Mouse (Mus musculus): ENCODE results near the gene Dennd1a.

Dennd1a gene

GRCm38 (mm10) chr2:38286733-38287551 is at the start of gene Dennd1a:
TSS of gene Dennd1a (minus strand) at chr2:38287390.
- DNase-seq (ENCODE audit: low read depth, low spot score): peak; percentile 67

- no peak for DNase-seq (ENCODE audit: low read depth, low spot score)
Observed at GRCm38 (mm10) chr2:38336606-38337005, 49.4 kb upstream of the Dennd1a start.

- DNase-seq (ENCODE audit: low read depth, low spot score): no peak
Observed at GRCm38 (mm10) chr2:38333586-38334119, 46.5 kb upstream of the Dennd1a start.

GRCm38 (mm10) chr2:38326671-38327070 is 39.5 kb upstream of the Dennd1a start:
- DNase-seq (ENCODE audit: low read depth, low spot score): no peak

GRCm38 (mm10) chr2:38323380-38323779 is 36.2 kb upstream of the Dennd1a start:
- DNase-seq (ENCODE audit: low read depth, low spot score): no peak

- no peak for DNase-seq (ENCODE audit: low read depth, low spot score)
Observed at GRCm38 (mm10) chr2:38320911-38321310, 33.7 kb upstream of the Dennd1a start.

- DNase-seq (ENCODE audit: low read depth, low spot score): no peak
Observed at GRCm38 (mm10) chr2:38319086-38319485, 31.9 kb upstream of the Dennd1a start.

GRCm38 (mm10) chr2:38313399-38313798 is 26.2 kb upstream of the Dennd1a start:
- DNase-seq (ENCODE audit: low read depth, low spot score): no peak

GRCm38 (mm10) chr2:38312921-38313320 is 25.7 kb upstream of the Dennd1a start:
- no peak for DNase-seq (ENCODE audit: low read depth, low spot score)

- DNase-seq (ENCODE audit: low read depth, low spot score): no peak
Observed at GRCm38 (mm10) chr2:38305152-38305551, 18.0 kb upstream of the Dennd1a start.

- no peak for DNase-seq (ENCODE audit: low read depth, low spot score)
Observed at GRCm38 (mm10) chr2:38300941-38301340, 13.8 kb upstream of the Dennd1a start.

- DNase-seq (ENCODE audit: low read depth, low spot score): no peak
Observed at GRCm38 (mm10) chr2:38295939-38296338, 8.7 kb upstream of the Dennd1a start.

GRCm38 (mm10) chr2:38291526-38291925 is 4.3 kb upstream of the Dennd1a start:
- peak; percentile 12 for DNase-seq (ENCODE audit: low read depth, low spot score)

GRCm38 (mm10) chr2:38288226-38288625 is 1.0 kb upstream of the Dennd1a start:
- DNase-seq (ENCODE audit: low read depth, low spot score): no peak

GRCm38 (mm10) chr2:38286433-38286732 is 807 bp downstream of the Dennd1a start:
- no peak for DNase-seq (ENCODE audit: low read depth, low spot score)

GRCm38 (mm10) chr2:38285781-38286432 is 1.3 kb downstream of the Dennd1a start:
- DNase-seq (ENCODE audit: low read depth, low spot score): no peak

- DNase-seq (ENCODE audit: low read depth, low spot score): no peak
Observed at GRCm38 (mm10) chr2:38283961-38284360, 3.2 kb downstream of the Dennd1a start.

- DNase-seq (ENCODE audit: low read depth, low spot score): no peak
Observed at GRCm38 (mm10) chr2:38280376-38280775, 6.8 kb downstream of the Dennd1a start.

GRCm38 (mm10) chr2:38274973-38275372 is 12.2 kb downstream of the Dennd1a start:
- DNase-seq (ENCODE audit: low read depth, low spot score): no peak

- peak; percentile 12 for DNase-seq (ENCODE audit: low read depth, low spot score)
Observed at GRCm38 (mm10) chr2:38263653-38264052, 23.5 kb downstream of the Dennd1a start.

- DNase-seq (ENCODE audit: low read depth, low spot score): no peak
Observed at GRCm38 (mm10) chr2:38259052-38259451, 28.1 kb downstream of the Dennd1a start.

- peak; percentile 79 for DNase-seq (ENCODE audit: low read depth, low spot score)
Observed at GRCm38 (mm10) chr2:38237616-38238015, 49.6 kb downstream of the Dennd1a start.

GRCm38 (mm10) chr2:38235593-38235992 is 51.6 kb downstream of the Dennd1a start:
- DNase-seq (ENCODE audit: low read depth, low spot score): no peak
